Mouse (Mus musculus): Measurements from ENCODE around the gene Gm17359.
A peak's percentile ranks its signal among the peaks of the same experiment; 100 is the strongest.
"Not testable (repeated sequence)": the region's sequence is repeated elsewhere in the genome, so short reads cannot be mapped to it uniquely, and the experiment has no call there.

Gene Gm17359

DNA sequence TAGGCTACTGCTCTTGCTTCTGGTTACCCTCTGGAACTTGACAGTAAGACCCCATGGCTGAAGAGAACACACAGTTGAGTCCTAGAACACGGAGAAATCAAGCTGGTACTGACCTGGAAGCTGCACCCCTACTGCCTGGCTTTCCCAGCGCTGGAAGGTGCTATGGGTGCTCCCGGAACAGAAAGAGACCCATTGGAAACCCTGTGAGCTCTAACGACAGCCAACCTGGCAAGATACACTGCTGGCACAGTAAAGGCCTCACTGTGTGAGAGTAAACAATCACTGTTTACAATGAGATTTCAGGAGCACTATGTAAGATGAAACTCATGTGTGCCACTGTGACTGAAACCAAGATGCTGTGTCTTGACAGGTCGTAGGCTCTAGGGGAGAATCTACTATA, 78.6 kb downstream of the Gm17359 start:
- DNase-seq (ENCODE audit: low spot score): no peak

DNA sequence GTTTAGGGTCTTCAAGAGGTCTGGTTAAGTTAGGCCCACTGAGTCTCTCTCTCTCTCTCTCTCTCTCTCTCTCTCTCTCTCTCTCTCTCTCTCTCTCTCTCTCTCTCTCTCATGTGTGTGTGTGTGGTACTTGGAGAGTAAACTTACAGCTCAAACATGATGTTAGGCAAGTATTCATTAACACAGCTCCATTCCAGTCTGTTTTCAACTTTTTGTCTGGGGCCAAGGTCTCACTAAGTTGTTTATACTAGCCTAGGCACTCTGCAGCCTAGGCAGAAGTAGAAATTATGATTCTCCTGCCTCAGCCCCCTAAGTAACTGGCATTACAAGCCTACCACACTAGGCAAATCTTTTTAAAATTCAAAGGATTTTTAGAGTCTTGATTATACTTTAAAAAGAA, 79.5 kb downstream of the Gm17359 start:
- no peak for DNase-seq (ENCODE audit: low spot score)

DNA sequence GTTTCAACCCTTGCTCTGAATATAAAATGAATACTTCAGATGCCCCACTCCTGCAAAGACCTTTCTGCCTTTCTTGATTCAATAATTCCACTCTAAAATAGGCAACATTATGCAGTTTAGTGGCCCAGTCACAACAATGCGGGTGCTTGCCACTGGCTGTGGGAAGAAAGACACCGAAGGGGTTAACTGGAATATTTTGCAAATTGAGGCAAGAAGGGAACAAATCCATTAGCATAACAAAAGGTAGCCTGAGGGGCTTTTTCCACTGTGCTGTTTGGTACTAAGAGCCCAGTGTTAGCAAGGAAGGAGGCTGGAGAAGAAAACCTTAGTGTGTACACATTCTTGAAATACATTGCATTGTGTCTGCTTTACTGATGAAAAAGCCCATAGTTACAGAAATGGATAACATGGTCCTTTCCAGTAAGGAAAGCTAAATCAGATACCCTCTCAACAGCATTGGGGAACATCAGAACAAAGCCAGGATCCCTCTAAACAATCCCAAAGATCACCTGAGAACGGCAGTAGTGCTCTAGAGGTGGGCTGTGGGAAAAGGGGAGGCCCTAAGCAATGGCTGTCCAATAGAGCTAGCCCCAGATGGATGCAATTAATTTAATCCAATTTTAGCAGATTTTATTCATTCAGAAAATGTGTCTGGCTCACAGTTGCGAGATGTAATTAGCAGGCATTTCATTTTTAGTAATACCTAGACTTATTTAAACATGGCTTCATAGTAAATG, 80.7 kb downstream of the Gm17359 start:
- DNase-seq (ENCODE audit: low spot score): no peak

DNA sequence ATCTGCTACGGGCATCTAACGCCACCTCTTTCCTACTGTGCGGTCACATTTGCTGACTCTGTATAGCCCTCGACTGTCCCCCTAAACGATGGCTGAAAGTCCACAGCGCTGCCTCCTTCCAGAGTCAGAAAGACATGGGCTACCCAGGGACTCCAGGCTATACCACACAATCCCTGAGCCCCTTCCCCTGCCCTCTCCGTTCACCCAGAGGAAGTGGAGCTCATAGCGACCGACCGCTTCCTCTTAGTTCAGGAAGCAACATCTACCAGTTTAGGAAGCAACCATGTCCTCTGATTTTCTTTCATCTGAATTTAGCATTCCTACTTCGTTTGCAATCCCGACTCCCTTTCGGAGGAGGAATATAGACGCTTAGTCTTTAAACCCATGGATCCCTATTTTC, 82.5 kb downstream of the Gm17359 start:
- DNase-seq (ENCODE audit: low spot score): no peak

DNA sequence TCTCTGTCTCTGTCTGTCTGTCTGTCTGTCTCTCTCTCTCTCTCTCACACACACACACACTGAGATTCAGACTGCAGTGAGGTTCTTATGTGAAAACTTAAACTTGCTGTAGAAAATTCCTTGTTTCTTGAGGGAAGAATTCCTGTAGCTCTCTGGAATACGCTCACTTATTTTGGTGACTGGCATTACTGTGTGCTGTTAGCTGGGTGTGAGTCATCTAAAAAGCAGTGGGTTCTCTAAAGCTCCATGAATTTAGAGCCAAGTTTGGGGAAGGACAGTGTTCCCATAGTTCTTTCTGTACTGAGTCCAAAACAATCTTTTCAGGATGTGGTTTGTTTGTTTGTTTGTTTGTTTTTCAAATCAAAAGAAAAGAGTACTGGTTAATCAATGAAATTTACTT, 89.0 kb downstream of the Gm17359 start:
- no peak for DNase-seq (ENCODE audit: low spot score)

DNA sequence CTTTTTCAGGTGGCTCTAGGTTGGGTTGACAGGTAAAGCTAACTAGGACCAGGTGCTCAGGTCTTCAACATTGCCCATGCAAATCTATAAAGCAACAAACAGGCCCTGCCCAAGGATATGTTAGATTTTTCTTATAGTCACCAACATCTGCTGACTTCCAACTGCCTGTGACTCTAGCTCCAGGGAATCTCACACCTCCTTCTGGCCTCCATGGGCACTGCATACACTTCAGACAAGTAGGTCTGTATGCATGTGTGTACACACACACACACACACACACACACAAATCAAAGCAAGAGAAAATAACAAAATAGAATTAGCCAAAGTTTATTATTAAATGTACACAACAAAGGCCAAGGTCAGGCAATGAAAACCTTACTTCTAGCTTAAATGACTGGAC, 97.1 kb downstream of the Gm17359 start:
- no peak for DNase-seq (ENCODE audit: low spot score)

DNA sequence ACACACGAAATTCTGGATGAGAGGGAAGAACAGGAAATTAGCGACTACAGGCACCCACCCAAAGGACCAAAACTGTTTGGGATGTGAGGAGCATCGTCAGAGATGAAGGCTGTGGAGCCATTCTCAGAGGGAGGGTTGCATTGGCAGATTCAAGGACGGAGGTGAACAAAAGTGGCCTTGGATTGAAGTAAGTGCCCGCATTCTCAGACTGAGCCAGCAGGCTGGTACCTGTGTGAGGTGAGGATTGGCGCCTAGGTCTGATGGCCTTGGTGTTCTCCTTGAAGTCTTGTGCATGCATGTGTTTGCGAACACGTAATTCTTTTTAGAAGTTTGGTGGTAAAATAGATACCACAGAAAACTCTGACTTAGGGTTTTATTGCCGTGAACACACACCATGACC, 98.0 kb downstream of the Gm17359 start:
- no peak for DNase-seq (ENCODE audit: low spot score)

DNA sequence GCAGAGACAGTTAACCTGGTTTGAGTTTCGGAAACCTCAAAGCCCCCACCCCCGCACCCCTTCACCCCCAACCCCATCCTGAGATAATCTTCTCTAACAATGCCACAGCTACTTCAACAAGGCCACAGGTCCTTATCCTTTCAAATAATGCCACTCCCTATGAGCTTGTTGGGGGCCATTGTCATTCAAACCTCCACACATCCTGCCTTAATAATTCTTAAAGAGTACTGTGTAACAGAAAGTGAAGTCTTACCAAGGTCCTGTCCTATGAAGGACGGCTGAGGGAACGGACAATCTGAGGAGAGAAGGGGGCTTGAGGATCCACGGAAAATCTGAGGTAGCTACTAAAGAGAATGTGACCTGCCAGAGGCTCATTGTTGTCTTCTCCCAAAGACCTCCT, 98.5 kb downstream of the Gm17359 start:
- DNase-seq (ENCODE audit: low spot score): no peak

DNA sequence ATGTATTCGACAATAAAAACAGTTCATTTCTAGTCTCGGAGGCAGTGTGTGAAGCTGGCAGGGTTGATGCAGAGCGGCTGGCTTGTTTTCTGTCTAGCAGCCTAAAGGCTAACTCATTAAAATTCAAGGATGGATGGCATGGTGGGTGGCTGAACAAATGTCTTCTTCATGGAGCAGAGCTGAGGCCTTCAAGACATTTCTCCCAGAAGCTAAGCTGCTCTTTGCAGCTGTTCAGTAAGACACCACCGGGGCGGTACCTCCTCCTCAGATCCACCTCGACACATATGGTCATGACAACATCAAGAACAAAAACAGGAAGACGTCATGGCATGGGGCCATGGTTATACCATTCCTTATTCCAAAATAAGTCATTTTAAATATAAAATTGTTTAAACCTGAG, 99.7 kb downstream of the Gm17359 start:
- DNase-seq (ENCODE audit: low spot score): no peak

DNA sequence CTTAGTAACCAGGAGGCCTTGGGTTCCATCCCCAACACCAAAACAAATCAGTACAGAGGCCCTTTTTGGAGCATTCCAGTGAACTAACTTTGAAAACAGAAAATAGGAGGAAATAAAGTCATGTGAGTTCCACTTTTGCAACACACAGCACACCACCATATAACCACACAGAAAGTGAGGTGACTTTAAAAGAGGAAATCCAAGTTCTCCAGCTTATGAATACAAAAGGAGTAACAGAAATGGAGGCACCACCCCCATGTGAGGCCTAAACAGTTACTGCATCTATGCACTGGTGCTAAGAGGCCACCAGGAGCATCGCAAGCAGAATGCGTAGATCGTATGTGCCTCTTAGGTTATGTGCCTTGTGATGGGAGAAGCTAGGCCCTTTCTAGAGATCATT, 101.8 kb downstream of the Gm17359 start:
- no peak for DNase-seq (ENCODE audit: low spot score)

DNA sequence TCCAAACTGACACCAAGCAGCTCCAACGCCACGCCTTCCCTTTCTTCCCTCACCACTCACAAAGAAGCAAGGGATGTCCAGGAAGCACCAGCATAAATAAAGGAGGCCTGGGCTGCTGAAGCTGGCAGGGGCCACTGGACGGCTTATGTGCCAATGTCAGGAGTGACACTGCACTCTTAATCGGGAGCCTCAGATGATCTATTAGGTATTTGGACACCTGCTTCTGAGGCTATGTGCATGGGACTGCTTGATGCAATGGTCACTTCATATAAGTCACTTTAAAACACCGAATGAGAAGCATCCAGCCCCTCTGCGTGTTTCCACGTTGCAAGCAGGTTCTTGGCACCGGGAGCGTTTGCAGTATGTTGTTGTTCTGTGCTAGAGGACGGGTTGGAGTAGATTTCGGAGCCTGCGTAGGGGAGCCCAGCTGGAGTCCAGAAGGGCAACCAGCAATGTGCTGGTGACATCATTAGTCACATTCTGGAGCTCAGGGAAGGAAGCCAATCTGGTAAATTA, 104.6 kb downstream of the Gm17359 start:
- peak; percentile 51 for DNase-seq (ENCODE audit: low spot score)

DNA sequence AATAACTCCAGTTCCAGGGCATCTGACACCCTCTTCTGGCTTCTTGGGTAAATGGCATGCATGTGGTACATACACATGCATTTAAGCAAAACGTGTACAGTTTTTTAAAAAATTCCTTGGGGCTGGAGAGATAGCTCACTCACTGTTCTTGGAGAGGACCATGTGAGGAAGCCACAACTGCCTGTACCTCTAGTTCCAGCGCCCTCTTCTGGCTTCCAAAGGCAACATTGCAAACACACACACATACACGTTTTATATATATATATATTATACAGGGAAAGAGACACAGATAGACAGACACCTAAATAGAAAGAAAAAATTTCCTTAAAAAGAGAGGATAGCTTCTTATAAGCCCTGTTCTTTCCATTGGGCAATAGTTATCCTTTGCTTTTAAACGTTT, 107.4 kb downstream of the Gm17359 start:
- no peak for DNase-seq (ENCODE audit: low spot score)

DNA sequence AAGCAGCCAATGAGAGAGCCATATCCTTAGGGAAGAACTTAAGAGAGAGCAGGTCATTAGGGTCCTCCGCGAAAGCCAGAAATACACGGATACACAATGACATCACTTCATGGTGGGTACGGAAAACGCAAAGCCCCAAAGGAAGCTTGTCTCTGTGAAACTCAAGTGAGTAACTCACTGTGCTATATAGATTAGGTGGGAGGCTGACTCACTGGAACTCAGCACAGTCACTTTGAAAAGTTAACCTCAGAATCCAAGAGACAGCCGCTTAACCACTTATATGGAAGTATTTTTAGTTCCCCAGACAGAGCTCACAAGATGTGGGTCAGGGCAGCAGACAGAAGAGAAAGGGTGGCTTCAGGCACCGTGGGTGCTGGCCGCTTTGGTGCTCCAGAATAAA, 108.6 kb downstream of the Gm17359 start:
- no peak for DNase-seq (ENCODE audit: low spot score)

DNA sequence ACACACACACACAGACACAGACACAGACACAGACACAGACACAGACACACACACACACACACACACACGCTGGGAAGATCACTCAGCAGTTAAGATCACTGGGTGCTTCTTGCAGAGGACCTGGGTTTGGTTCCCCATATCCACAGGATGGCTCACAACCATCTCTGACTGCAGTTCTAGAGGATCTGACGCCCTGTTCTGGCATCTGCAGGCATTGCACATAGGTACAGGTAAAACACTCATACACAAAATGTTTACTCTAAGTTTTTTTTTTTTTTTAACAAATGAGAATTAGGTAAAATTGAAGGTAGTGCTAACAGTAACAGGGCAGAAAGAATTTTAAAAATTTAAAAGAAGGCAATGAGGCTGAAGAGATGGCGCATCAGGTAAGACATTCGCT, 109.7 kb downstream of the Gm17359 start:
- no peak for DNase-seq (ENCODE audit: low spot score)

DNA sequence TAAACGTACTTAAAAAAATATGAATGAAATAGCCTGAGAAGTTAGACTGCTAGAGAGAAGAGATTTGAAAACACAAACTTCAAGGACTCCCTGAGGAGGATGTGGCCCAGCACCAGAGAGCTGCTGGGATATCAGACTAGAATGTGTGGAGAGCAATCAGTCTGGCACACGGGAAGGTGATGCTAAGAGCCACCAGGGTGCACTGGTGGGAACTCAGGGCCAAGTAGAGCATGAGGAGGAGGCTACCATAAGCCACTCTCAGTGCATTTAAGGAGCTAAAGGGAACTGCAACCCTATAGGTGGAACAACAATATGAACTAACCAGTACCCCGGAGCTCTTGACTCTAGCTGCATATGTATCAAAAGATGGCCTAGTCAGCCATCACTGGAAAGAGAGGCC, 110.2 kb downstream of the Gm17359 start:
- not testable (repeated sequence) for DNase-seq (ENCODE audit: low spot score)

DNA sequence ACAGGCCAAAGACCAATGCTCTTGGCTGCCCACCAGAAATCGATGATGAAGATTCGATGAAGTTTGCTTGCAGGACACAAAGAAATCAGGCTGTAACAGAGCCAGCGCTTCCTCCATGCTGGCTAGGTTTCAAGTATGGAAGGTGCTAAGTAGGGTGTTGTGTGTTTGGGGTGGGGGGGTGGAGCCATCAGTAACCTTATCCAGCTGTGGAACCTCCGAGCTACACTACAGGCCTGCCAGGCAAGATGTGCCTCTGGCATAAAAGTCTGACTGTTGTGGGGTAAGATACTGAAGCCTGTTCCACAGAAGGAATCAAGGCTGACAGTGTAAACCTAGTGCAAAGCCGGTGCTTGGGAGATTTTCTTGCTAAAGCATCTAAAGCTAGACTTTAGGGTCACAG, 112.0 kb downstream of the Gm17359 start:
- DNase-seq (ENCODE audit: low spot score): no peak

DNA sequence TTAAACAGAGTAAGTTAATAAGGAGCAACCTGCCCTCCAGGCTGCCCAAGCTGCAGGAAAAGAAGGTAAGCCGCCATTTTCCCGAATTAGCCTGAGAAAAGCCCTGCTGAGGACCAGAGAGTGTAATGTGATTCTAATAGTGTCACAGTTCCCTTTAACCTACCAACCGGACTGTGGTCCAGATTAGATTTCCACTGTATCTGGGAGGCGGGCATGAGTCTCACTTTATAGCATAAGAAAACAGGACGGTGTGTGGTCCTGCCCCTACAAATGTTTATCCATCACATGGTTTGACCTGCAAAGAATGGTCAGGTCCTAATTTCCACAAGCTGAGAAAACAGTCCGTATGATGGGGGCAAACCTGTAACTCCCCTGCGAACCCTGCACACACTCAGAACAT, 112.9 kb downstream of the Gm17359 start:
- no peak for DNase-seq (ENCODE audit: low spot score)

DNA sequence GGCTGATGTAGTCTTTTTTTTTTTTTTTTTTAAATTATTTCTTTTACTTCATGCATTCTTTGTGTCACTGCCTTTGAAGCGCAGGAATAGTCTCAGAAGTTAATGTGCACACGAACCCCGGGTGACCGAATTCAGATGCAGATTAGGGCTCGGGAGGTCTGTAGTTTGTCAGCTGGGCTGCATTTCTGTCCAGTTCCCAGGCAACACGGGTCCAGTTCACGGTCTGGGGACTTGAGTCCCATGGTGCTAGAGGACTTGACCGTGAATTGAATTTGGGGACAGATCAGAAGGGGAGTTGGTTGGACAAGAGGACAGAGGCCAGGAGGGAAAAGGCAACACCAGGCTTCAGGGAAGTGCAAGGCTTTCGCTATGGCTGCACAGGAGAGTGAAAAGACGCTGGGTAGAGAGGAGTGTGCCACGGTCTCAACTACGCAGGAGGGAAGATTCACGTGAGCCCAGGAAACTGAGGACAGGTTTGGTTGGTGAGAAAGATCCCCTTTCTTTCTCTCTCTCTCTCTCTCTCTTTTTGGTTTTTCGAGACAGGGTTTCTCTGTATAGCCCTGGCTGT, 116.3 kb downstream of the Gm17359 start:
- DNase-seq (ENCODE audit: low spot score): no peak

DNA sequence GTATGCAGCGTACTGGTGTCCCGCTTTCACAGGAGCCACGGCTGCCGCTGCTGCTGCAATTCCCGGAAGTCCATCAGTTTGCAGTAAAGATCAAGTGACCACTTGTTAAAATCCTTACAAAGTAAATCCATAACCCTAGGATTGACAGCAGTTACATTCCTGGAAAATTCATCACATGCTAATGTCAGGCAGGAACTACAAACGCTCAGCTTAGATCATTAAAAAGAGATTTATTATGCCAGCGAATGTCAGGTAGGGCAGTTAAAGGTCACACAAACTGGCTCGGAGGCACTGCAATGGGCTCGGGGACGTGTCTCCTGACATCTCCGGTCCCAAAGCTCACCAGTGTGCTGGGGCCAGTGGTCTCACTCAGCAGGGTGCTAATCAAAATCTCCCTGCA, 119.3 kb downstream of the Gm17359 start:
- DNase-seq (ENCODE audit: low spot score): no peak

DNA sequence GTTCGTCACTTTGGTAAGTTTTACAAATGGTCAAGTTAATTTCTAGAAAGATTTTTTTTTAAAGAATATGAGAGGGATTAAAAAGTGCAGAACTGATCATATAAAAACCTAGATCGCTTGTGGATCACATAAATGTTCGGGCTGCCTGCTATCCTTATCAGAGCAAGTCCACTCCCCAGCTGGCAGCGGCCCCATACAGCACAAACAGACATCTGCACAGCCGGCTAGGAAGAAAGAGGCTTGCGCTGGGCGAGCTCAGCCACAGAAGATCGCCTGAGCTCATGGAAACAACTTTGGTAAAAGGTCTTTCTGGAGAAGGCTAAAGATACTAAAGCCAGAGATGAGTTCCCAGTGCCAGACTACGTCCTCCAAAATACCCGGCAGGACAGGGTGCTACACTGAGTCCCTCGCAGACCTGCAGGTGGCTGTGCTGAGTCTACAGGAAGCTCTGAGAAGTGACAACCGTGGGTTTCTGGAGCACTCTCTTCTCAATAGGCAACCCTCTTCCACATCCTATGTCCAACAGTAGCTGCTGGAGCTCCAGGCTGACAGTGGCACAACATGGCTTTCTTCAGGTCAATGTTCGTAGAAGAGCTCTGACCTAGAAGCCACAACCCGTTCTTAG, 122.3 kb downstream of the Gm17359 start:
- no peak for DNase-seq (ENCODE audit: low spot score)

DNA sequence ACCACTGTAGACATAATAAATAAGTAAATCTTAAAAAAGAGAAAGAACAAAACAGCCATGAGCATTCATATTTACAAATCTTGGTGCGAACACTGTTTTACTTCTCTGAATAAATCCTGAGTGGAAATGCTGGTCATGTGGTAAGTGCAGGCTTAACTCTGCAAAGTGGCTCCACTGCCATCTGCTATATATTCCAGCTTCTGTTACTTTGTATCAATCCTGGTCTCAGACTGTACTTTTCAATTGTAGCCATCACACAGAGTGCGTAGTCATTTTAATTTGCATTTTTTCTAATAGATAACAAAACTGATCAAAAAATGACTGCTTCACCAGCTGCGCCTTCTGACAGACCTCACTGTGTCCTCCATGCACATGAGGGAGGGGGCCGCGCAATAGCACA, 133.0 kb downstream of the Gm17359 start:
- no peak for DNase-seq (ENCODE audit: low spot score)

DNA sequence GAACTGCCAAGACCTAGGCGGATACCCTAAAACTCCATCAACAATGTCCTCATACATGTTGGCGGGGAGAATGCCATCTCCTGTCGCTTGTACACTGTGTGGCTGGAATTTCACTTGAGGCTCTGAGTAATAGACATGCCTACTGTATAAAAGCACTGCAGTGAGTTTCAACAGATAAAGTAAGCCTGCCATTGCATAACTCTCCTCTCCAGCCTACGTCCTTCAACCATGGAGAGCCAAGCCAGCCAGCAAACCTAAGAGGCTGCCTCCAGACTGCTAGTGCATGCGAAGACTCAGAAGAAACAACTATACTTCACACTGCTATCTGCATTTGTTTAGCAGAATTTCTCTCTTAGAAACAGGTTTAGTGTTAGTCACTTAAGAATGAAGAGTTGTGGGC, 135.9 kb downstream of the Gm17359 start:
- no peak for DNase-seq (ENCODE audit: low spot score)

DNA sequence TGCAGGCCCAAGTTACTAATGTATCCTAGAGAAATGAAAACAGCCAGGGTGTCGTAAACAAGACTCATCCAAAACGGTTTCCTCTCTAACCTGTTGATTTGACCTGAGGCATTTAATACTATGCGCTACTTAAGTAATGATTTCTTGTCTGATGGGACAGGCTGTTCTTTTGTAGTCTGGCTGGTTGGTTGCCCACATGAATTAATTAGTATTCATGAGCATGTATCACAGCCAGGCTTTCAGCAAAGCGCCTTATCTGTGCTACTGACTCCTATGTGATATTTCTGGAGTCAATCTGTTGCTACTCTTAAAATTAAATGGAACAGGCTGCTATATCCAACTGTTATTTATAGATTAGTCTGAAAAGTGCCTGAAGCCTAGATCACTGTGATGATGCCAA, 138.4 kb downstream of the Gm17359 start:
- peak; percentile 21 for DNase-seq (ENCODE audit: low spot score)

DNA sequence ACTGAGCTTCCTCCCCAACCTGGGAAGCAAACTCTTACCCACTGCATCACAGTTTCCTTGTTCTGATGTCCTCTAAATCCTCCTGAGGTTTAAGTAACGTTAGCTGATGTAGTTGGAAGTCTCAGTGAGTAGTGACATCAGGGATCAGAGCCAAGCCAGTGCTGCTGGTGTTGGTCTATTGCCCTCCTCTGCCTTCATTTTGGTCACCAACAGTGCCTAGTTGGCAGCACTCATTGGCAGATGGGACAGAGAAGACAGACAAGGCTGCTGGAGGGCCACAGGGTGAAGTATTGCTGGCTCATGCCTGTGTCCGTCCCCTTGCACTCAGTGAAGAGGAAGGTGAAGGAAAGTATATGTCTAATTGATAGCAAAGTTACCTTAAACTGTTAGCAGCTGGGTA, 139.5 kb downstream of the Gm17359 start:
- DNase-seq (ENCODE audit: low spot score): no peak
